Mouse (Mus musculus): ENCODE measurements around the gene Sars. TPM values are rescaled to one million over a fixed set of nuclear protein-coding genes. Genes with fewer than 3 reads are reported as not detected.

Gene Sars
- polyA plus RNA-seq, 1 experiment from 2014 or later: 216 TPM

GRCm38 (mm10) chr3:108433188-108433880 is 11.7 kb downstream of the Sars start:
- no peaks in the 10 kb centered on the region for H3K27me3 ChIP-seq (replicated peaks; ENCODE audit: control insufficient read depth, insufficient read depth, low read length)
- H3K4me3 ChIP-seq (ENCODE audit: low read length): no peak overlapping the region
- H3K4me2 ChIP-seq (ENCODE audit: low read length): no peak overlapping the region
- peak overlapping the region; percentile 68 for H3K27ac ChIP-seq (ENCODE audit: low read depth, low read length)
- H3K4me1 ChIP-seq (ENCODE audit: control insufficient read depth, insufficient read depth, low read depth, low read length): peaks cover 3% of the 10 kb centered on the region; the same call in 1 of the 2 replicates
- H3K9ac ChIP-seq (ENCODE audit: low read depth, low read length): no peak overlapping the region; the same call in 1 of the 2 replicates
- no peaks in the 10 kb centered on the region for H3K9me3 ChIP-seq (ENCODE audit: control insufficient read depth, low read length)
- H3K36me3 ChIP-seq (ENCODE audit: control insufficient read depth, insufficient read depth, low read length): peaks cover 19% of the 10 kb centered on the region
- 19% methylated on average over 18 of the region's 18 CpGs for WGBS
- ATAC-seq: peak; percentile 91

- Histone ChIP-seq H3K4me2 (ENCODE audit: low read length) (no peak overlapping the region), H3K9me3 (ENCODE audit: control insufficient read depth, low read length) (no peaks in the 10 kb centered on the region), H3K36me3 (ENCODE audit: control insufficient read depth, insufficient read depth, low read length) (peaks cover 26% of the 10 kb centered on the region), H3K9ac (ENCODE audit: low read depth, low read length) (no peak overlapping the region), H3K4me3 (ENCODE audit: low read length) (no peak overlapping the region), H3K4me1 (ENCODE audit: control insufficient read depth, insufficient read depth, low read depth, low read length) (peaks cover 3% of the 10 kb centered on the region; the same call in 1 of the 2 replicates), H3K27me3 (replicated peaks; ENCODE audit: control insufficient read depth, insufficient read depth, low read length) (no peaks in the 10 kb centered on the region), H3K27ac (ENCODE audit: low read depth, low read length) (peak overlapping the region; percentile 68)
- 23% methylated on average over 13 of the region's 13 CpGs for WGBS
- ATAC-seq: no peak; the same call in 1 of the 2 replicates
Observed at GRCm38 (mm10) chr3:108432542-108433187, 12.3 kb downstream of the Sars start.

- Histone ChIP-seq H3K9ac (ENCODE audit: low read depth, low read length) (no peak overlapping the region), H3K4me3 (ENCODE audit: low read length) (no peak overlapping the region), H3K27me3 (replicated peaks; ENCODE audit: control insufficient read depth, insufficient read depth, low read length) (no peaks in the 10 kb centered on the region), H3K36me3 (ENCODE audit: control insufficient read depth, insufficient read depth, low read length) (peaks cover 42% of the 10 kb centered on the region), H3K9me3 (ENCODE audit: control insufficient read depth, low read length) (no peaks in the 10 kb centered on the region), H3K27ac (ENCODE audit: low read depth, low read length) (no peak overlapping the region; the same call in 1 of the 2 replicates), H3K4me1 (ENCODE audit: control insufficient read depth, insufficient read depth, low read depth, low read length) (peaks cover 23% of the 10 kb centered on the region), H3K4me2 (ENCODE audit: low read length) (no peak overlapping the region)
- no peak for ATAC-seq
- WGBS: 57% methylated on average over 6 of the region's 6 CpGs
Observed at GRCm38 (mm10) chr3:108425624-108426018, 19.4 kb downstream of the Sars start.

GRCm38 (mm10) chr3:108424944-108425623 is 19.9 kb downstream of the Sars start:
- H3K4me2 ChIP-seq (ENCODE audit: low read length): no peak overlapping the region
- no peaks in the 10 kb centered on the region for H3K9me3 ChIP-seq (ENCODE audit: control insufficient read depth, low read length)
- peaks cover 42% of the 10 kb centered on the region for H3K36me3 ChIP-seq (ENCODE audit: control insufficient read depth, insufficient read depth, low read length)
- H3K27me3 ChIP-seq (replicated peaks; ENCODE audit: control insufficient read depth, insufficient read depth, low read length): no peaks in the 10 kb centered on the region
- H3K4me3 ChIP-seq (ENCODE audit: low read length): no peak overlapping the region
- peak overlapping the region; percentile 21; the same call in 1 of the 2 replicates for H3K27ac ChIP-seq (ENCODE audit: low read depth, low read length)
- no peak for ATAC-seq
- H3K4me1 ChIP-seq (ENCODE audit: control insufficient read depth, insufficient read depth, low read depth, low read length): peaks cover 23% of the 10 kb centered on the region
- 35% methylated on average over 7 of the region's 7 CpGs for WGBS
- no peak overlapping the region for H3K9ac ChIP-seq (ENCODE audit: low read depth, low read length)

GRCm38 (mm10) chr3:108423844-108424801 is 20.9 kb downstream of the Sars start:
- Histone ChIP-seq H3K27me3 (replicated peaks; ENCODE audit: control insufficient read depth, insufficient read depth, low read length) (no peaks in the 10 kb centered on the region), H3K4me3 (ENCODE audit: low read length) (peak overlapping the region; percentile 25; the same call in 1 of the 2 replicates), H3K36me3 (ENCODE audit: control insufficient read depth, insufficient read depth, low read length) (peaks cover 36% of the 10 kb centered on the region), H3K4me2 (ENCODE audit: low read length) (peak overlapping the region; percentile 50), H3K27ac (ENCODE audit: low read depth, low read length) (peak overlapping the region; percentile 32), H3K9ac (ENCODE audit: low read depth, low read length) (peak overlapping the region; percentile 19), H3K4me1 (ENCODE audit: control insufficient read depth, insufficient read depth, low read depth, low read length) (peaks cover 23% of the 10 kb centered on the region), H3K9me3 (ENCODE audit: control insufficient read depth, low read length) (no peaks in the 10 kb centered on the region)
- ATAC-seq: peak; percentile 87
- whole genome bisulfite sequencing: 17% methylated on average over 11 of the region's 11 CpGs

- ATAC-seq: 0 out of 2 replicates have a peak, but pooled peaks have one; percentile 3
- Histone ChIP-seq H3K9me3 (ENCODE audit: control insufficient read depth, low read length) (no peaks in the 10 kb centered on the region), H3K9ac (ENCODE audit: low read depth, low read length) (peak overlapping the region; percentile 19; the same call in 1 of the 2 replicates), H3K27me3 (replicated peaks; ENCODE audit: control insufficient read depth, insufficient read depth, low read length) (no peaks in the 10 kb centered on the region), H3K4me1 (ENCODE audit: control insufficient read depth, insufficient read depth, low read depth, low read length) (peaks cover 23% of the 10 kb centered on the region), H3K36me3 (ENCODE audit: control insufficient read depth, insufficient read depth, low read length) (peaks cover 25% of the 10 kb centered on the region), H3K4me2 (ENCODE audit: low read length) (peak overlapping the region; percentile 50), H3K4me3 (ENCODE audit: low read length) (no peak overlapping the region), H3K27ac (ENCODE audit: low read depth, low read length) (no peak overlapping the region)
- WGBS: 20% methylated on average over 6 of the region's 6 CpGs
Observed at GRCm38 (mm10) chr3:108423006-108423405, 22.0 kb downstream of the Sars start.

- H3K4me2 ChIP-seq (ENCODE audit: low read length): peak overlapping the region; percentile 91
- WGBS: under 1% methylated on average over 48 of the region's 48 CpGs
- H3K9me3 ChIP-seq (ENCODE audit: control insufficient read depth, low read length): no peaks in the 10 kb centered on the region; the same call in 1 of the 2 replicates
- H3K27ac ChIP-seq (ENCODE audit: low read depth, low read length): peak overlapping the region; percentile 91
- H3K36me3 ChIP-seq (ENCODE audit: control insufficient read depth, insufficient read depth, low read length): peaks cover 21% of the 10 kb centered on the region
- peaks cover 30% of the 10 kb centered on the region for H3K4me1 ChIP-seq (ENCODE audit: control insufficient read depth, insufficient read depth, low read depth, low read length)
- peak; percentile 83 for ATAC-seq
- H3K27me3 ChIP-seq (replicated peaks; ENCODE audit: control insufficient read depth, insufficient read depth, low read length): no peaks in the 10 kb centered on the region; the same call in 1 of the 2 replicates
- H3K4me3 ChIP-seq (ENCODE audit: low read length): peak overlapping the region; percentile 82
- peak overlapping the region; percentile 96 for H3K9ac ChIP-seq (ENCODE audit: low read depth, low read length)
Observed at GRCm38 (mm10) chr3:108415831-108416223, 29.2 kb downstream of the Sars start.
